Mouse (Mus musculus) ES-Bruce4 (cell line): Measurements from ENCODE around the gene Gm340.

Source experiments
- CTCF ChIP-seq: IDR thresholded peaks from one replicate; pipeline ENCODE4 v1.8.1; 2011; ENCODE audit warnings: low read depth, low read length
- EP300 ChIP-seq: IDR thresholded peaks from 2 replicates; pipeline ENCODE4 v1.6.1; 2011; ENCODE audit warnings: low read depth, low read length; ENCODE audit not compliant: insufficient read depth
- POLR2A ChIP-seq: IDR thresholded peaks from one replicate; pipeline ENCODE4 v1.8.1; 2011; ENCODE audit warnings: low read length; ENCODE audit not compliant: insufficient read depth

GRCm38 (mm10) chr19:41597170-41597894 is 15.2 kb downstream of the Gm340 start:
- TF ChIP-seq CTCF (no peak), POLR2A (no peak), EP300 (no peak)
